Mouse (Mus musculus) adrenal gland (tissue): ENCODE data around the gene Ecel1.

Source experiments
- intact Hi-C: fragments of 180-260 bp; cut with DNase I; formaldehyde crosslinking; loops from one replicate; pipeline ENCODE4 v1.15.1; 2025

Gene Ecel1

GRCm38 (mm10) chr1:87172316-87172715, 16.0 kb upstream of the Ecel1 start:
- intact Hi-C loops, result no loop called here

GRCm38 (mm10) chr1:87171312-87171711, 15.0 kb upstream of the Ecel1 start:
- intact Hi-C loops, result no loop called here

GRCm38 (mm10) chr1:87170458-87170857, 14.1 kb upstream of the Ecel1 start:
- intact Hi-C loops, result no loop called here

- intact Hi-C loops, result no loop called here
These were observed 8.5 kb upstream of the Ecel1 start for GRCm38 (mm10) chr1:87164796-87165184.

- intact Hi-C loops, result no loop called here
These were observed 8.0 kb upstream of the Ecel1 start for GRCm38 (mm10) chr1:87164164-87164795.

- intact Hi-C loops, result no loop called here
These were observed 3.1 kb upstream of the Ecel1 start for GRCm38 (mm10) chr1:87159396-87159795.

GRCm38 (mm10) chr1:87155531-87156198, 656 bp downstream of the Ecel1 start:
- intact Hi-C loops, result no loop called here

- intact Hi-C loops, result no loop called here
These were observed 1.7 kb downstream of the Ecel1 start for GRCm38 (mm10) chr1:87154501-87155120.

GRCm38 (mm10) chr1:87153776-87154500, 2.4 kb downstream of the Ecel1 start:
- intact Hi-C loops, result no loop called here

- intact Hi-C loops, result no loop called here
These were observed 5.0 kb downstream of the Ecel1 start for GRCm38 (mm10) chr1:87151286-87151685.

- intact Hi-C loops, result no loop called here
These were observed 6.9 kb downstream of the Ecel1 start for GRCm38 (mm10) chr1:87149422-87149821.

GRCm38 (mm10) chr1:87143141-87143540, 13.2 kb downstream of the Ecel1 start:
- intact Hi-C loops, result no loop called here

GRCm38 (mm10) chr1:87142456-87142855, 13.9 kb downstream of the Ecel1 start:
- intact Hi-C loops, result no loop called here

GRCm38 (mm10) chr1:87141550-87141949, 14.8 kb downstream of the Ecel1 start:
- intact Hi-C loops, result no loop called here

- intact Hi-C loops, result no loop called here
These were observed 24.5 kb downstream of the Ecel1 start for GRCm38 (mm10) chr1:87131803-87132202.

GRCm38 (mm10) chr1:87127206-87128030, 28.9 kb downstream of the Ecel1 start:
- intact Hi-C loops, result no loop called here

GRCm38 (mm10) chr1:87124673-87125072, 31.6 kb downstream of the Ecel1 start, which contains the start of gene Akp3:
TSS of gene Akp3 (plus strand) at chr1:87124973.
- intact Hi-C loops, result no loop called here

GRCm38 (mm10) chr1:87114784-87115183, 41.5 kb downstream of the Ecel1 start:
- intact Hi-C loops, result no loop called here

- intact Hi-C loops, result no loop called here
These were observed 44.5 kb downstream of the Ecel1 start for GRCm38 (mm10) chr1:87111719-87112354.

- intact Hi-C loops, result no loop called here
These were observed 47.8 kb downstream of the Ecel1 start for GRCm38 (mm10) chr1:87108564-87108963.

GRCm38 (mm10) chr1:87106536-87106935, 49.8 kb downstream of the Ecel1 start:
- intact Hi-C loops, result no loop called here
